Mouse (Mus musculus) adrenal gland, postnatal 14 days (tissue): ENCODE measurements at regions not wholly inside any gene's neighbourhood (a gene's known extent, or its start where the extent isn't known, plus 50 kb on each side); places are given as distances from the start of the nearest gene placed in this dataset.
"Not testable (repeated sequence)": the region's sequence is repeated elsewhere in the genome, so short reads cannot be mapped to it uniquely, and the experiment has no call there.

Experiments
- DNase-seq: peaks from one replicate; pipeline ENCODE4 v3.0.0; 2021; ENCODE audit warnings: mixed read lengths

DNA sequence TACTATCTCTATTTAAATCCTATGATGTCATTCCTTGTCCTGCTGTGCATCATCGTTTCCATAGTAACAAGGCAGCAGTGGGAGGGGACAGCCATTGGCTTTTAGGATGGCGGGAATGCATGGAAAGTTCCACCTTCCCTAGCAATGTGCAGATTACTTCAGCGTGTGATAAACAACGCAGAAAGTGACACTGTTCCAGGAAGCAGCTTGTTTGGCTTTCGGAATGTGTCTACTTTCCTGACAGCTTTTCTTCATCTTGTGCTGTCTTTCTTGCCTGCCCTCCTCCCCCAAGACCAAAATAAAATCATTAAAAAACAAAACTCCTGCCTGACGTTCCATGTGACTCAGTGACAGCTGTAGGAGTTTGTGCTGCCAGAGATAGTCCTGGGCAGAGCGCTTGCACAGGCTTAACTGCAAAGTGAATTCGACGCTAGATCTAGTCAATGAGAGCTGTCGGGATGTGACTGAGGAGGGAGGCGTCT lies 149.6 kb downstream of the Enc1 start:
- peak; percentile 16 for DNase-seq

DNA sequence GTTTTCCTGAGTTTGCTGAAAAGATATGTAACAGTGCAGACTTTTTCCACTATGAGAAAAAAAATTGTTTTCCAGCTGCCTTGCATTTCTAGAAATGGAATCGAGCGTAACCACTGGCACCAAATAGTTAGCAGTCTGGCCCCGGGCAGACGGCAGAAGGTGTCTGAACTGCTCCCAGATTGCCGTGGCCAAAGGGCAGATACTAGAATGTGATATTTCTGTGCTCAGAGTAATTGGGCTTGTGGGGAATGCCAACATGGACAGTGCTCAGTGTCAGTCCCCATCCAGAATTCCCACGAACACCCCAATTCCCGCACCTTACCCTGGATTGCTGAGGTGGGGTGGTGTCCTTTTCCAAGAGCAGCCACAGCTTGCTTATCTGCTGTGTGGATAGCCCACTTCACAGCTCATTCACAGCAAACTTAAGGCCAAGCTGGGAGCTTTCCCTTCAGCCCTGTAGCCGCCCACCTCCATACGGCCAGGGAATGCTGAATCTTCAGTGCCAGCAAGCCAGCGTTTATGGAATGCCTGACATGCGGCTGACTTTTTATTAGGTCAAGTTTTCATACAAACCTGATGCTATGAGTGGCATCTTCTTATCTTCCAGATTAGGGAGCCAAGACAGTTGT lies 148.1 kb downstream of the Enc1 start:
- no peak for DNase-seq

DNA sequence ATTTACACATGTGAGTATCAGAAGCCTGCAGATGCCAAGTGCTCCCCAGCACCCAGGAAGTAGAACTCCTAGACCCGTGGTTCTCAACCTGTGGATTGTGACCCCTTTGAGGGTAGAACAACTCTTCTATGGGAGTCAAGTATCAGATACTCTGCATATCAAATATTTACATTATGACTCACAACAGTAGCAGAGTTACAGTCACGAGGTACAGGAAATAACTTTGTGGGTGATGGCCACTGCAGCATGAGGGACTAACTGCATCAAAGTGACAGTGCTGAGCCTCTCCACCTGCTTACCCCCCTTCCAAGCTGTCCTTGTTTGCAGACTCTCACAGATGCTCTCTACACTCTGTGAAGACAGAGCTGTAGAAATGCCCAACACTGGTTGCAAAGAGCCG lies 145.6 kb downstream of the Enc1 start:
- DNase-seq, result no peak

GRCm38 (mm10) chr13:97385531-97385930 lies 144.6 kb downstream of the Enc1 start:
- DNase-seq, result no peak

DNA sequence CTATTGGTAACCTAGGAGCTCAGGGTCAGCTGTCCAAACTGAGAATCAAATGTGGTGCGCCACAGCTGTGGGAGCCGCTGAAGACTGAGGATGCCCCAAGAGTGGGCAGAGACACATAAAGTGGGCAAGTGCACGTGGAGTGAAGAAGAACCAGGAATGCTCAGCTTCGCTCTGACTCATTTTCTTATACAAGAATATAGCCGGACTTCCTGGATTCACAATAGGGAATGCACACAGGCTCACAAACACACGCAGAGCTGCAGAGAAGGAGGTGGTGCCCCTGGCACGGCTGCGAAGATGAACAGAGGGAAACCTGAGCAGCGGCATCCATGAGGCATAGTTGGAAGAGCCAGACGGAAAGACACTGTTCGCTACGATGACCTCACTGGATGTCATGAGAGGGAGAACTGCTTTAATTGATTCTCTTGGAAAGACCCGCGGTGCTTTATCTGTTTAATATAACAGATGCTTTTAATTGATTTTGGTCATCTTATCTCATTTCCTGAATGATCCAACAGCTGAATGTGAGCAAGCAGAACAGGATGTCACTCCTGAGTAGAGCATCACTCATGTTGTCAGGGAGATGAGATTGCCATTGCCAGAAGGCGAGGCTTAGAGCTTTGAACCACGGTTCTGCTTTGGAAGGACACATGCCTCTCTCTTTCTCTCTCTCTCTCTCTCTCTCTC lies 143.3 kb downstream of the Enc1 start:
- no peak for DNase-seq

DNA sequence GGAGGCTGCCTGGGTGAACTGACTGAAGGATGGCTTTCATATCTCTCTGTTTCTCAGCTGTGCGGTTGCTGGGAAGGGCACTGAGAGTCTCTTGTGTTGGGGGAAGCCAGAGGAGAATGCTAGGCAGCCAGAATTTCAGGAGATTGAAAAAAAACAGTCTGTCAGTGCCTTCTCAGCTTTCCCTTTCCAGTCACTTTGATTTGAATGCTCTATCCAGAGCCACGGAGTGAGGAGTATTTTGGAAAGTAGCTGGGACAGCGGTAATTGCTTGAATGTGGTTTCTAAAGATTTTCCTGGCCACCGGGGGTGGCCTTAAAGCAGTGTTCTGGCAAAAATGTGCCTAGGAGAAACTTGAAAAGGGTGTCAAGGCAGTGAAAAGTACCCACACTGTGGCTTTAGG lies 142.4 kb downstream of the Enc1 start:
- DNase-seq, result no peak

GRCm38 (mm10) chr13:97380366-97380765 lies 139.5 kb downstream of the Enc1 start:
- no peak for DNase-seq

DNA sequence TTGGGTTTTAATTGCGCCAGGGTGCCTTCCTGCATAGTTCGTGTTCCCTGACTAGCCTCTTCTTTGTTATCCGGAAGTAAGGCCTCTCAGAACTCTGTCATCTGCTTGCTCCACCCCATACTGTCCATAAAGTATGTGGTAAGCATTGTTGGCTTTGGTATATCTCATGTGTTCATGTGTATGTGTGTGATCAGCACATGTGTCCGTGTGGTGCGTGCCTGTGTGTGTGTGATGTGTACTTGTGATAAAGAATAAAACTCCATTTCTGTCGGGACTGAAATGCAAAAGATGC lies 135.3 kb downstream of the Enc1 start:
- DNase-seq, result no peak

GRCm38 (mm10) chr13:97375501-97376231 lies 134.8 kb downstream of the Enc1 start:
- DNase-seq, result no peak

DNA sequence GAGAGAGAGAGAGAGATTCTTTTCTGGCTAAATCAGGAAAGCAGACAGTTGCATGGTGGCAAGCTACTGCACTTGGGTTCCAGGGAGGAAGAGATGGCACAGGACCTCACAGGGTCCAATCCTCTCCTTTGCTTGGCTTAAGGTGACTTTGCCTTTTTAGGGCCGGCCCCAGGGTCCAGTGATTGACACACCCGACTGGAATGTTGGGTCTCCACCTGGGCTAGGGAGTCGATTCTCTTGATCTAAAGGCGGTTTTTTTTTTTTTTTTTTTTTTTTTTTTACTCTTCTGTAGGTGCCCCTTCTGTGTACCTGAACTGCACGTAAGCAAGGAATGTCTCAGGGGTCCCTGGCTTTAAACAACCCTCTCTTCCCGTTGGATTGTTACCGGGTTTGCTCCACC lies 131.4 kb downstream of the Enc1 start:
- DNase-seq, result no peak

DNA sequence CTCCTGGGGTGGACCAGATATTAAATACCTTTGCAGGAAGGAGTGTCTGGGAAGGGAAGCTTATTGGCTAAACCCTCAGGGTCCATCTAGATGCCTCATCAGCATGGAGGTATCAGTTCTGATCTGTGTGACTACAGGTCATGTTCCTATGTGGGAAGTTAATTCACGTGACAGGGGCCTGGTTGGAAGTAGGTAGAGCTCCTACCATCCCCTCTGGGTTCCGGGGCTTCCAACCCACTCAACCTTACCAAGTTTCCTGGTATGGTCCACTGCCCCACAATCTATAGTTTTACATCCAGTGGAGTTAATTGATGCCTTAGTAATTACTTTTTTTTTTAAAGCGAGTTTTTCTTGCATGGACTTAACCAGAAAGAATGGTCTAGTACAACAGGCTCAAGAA lies 130.3 kb downstream of the Enc1 start:
- DNase-seq, result no peak

DNA sequence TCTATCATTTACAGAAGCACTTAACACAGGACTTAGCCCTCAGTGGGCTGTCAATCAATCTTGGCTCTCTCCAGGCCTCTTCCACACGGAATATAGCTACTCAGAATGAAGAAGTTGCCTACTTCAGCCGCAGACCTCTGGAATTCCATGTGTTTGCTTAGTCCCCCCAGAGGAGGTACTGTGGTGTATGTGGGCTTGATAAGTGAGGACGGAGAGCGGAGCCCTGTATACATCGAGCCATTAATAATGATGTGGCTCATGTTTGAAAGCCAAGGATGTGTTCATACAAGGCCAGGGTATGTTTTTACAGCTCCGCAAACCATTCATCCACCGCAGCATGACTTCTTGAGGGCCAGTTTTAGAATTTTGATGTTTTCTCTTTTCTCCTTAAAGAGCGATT lies 125.8 kb downstream of the Enc1 start:
- DNase-seq, result no peak

- DNase-seq, result no peak
Measured at GRCm38 (mm10) chr13:97365557-97366244, 124.8 kb downstream of the Enc1 start.

DNA sequence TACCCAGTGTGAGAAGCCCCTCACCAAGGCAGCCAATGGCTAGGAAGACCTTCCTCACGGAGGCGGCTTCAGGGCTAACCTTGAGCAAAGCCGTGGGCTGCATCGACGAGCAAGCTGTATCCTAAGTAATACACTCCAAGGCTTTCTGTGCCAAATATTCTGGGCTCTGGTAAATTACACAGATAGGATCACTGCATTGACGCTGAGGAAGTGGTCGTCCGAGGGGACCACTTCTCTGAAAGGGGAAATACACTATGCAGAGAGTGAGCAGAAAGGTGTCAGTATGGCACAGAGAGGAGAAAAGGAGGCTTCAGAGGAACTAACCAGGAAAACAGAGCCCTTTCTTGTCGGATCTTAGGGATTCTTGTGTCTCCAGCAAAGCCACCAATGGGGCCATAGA lies 124.1 kb downstream of the Enc1 start:
- no peak for DNase-seq

DNA sequence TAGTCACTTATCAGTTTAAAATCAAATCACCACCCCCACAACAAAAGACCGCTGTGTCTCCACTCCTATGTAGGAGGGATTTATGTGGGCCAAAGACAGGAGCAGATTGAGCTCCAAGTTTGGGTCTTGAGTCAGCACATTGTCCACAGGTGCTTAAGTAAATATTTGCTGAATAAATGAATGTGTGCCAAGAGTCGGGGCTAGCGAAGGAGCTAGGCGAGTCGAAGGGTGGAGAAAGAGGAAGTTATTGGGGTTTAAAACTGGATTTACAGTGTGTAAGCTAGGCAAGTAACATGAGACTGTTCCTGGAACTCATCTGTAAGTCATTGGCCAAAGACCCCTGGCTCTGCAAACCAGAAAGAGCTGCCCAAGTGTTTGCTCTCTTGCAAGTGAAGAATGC lies 122.9 kb downstream of the Enc1 start:
- DNase-seq, result no peak

- no peak for DNase-seq
Measured at GRCm38 (mm10) chr13:97363214-97363613, 122.3 kb downstream of the Enc1 start.

- no peak for DNase-seq
Measured at GRCm38 (mm10) chr13:97360551-97360950, 119.6 kb downstream of the Enc1 start.

DNA sequence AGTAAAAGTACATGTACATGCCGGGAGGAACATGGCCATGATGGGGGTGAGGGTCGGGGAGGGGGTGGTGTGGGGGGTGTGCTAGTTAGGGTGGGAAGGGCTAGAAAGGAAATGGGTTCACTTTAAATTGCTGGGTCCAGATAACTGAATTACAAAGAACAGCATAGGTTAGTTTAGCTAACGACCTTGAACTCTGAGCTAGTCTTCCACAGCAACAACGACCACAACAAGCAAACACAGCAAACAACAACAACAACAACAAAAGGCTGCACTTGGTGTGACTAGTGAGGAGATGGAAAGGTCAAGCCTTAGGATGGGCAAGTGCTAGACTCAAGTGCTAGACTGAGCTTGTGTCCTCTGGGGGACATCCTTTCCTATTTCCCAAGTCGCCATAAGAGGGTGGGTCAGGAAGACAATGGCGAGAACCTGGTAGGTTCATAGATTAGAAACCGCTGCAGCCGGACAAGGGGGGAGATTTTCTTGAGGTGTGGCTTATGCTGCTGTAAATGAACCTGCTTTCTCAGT lies 117.9 kb downstream of the Enc1 start:
- DNase-seq, result no peak

- DNase-seq, result no peak
Measured at GRCm38 (mm10) chr13:97358261-97358660, 117.4 kb downstream of the Enc1 start.

- DNase-seq, result peak; percentile 9
Measured at GRCm38 (mm10) chr13:97356923-97357807, 116.3 kb downstream of the Enc1 start.

- DNase-seq, result not testable (repeated sequence)
Measured at GRCm38 (mm10) chr13:97355411-97355810, 114.5 kb downstream of the Enc1 start.

- peak; percentile 42 for DNase-seq
Measured at GRCm38 (mm10) chr13:97347696-97348095, 106.8 kb downstream of the Enc1 start.
